Mouse (Mus musculus): ENCODE data around the gene Eya4.

- TF ChIP-seq POLR2A (IDR thresholded peaks at IDR 0.05; ENCODE audit: low read depth, low read length) = no peak
- TF ChIP-seq CTCF (IDR thresholded peaks at IDR 0.05; ENCODE audit: extremely low read depth, insufficient read depth, insufficient read length, insufficient replicate concordance) = no peak
These were observed 277.2 kb downstream of the Eya4 start for GRCm38 (mm10) chr10:23073431-23073830.

All from spleen, adult 2 months (tissue).